Mouse (Mus musculus): ENCODE data around the gene Slc6a17.

GRCm38 (mm10) chr3:107515989-107516388 lies 1.8 kb downstream of the Slc6a17 start:
- TF ChIP-seq POLR2A (IDR thresholded peaks at IDR 0.05; ENCODE audit: insufficient read depth, low read length) (no peak), EP300 (IDR thresholded peaks at IDR 0.05; ENCODE audit: insufficient read depth, low read depth, low read length) (no peak), CTCF (IDR thresholded peaks at IDR 0.05; ENCODE audit: low read depth, low read length) (no peak)
